Mouse (Mus musculus) myocyte (in vitro differentiated cells): ENCODE measurements around the gene Zpbp2.

Experiments
- CEBPB ChIP-seq: IDR thresholded peaks from 2 replicates; pipeline ENCODE4 v1.6.1; 2011; ENCODE audit warnings: mild to moderate bottlenecking, moderate library complexity; ENCODE audit not compliant: poor library complexity, insufficient read depth, severe bottlenecking
- E2F4 ChIP-seq: IDR thresholded peaks from one replicate; pipeline ENCODE4 v1.6.1; 2011; ENCODE audit warnings: mild to moderate bottlenecking, control low read depth, moderate library complexity; ENCODE audit not compliant: insufficient read depth
- MAX ChIP-seq: IDR thresholded peaks from one replicate; pipeline ENCODE4 v1.6.1; 2011; ENCODE audit warnings: low read depth, mild to moderate bottlenecking, control low read depth
- MYOD1 ChIP-seq, 3 experiments: IDR thresholded peaks; one replicate each; pipeline ENCODE4 v1.6.1; 2011; ENCODE audit warnings: control low read depth in 2 of 3, low read depth in 2 of 3, mild to moderate bottlenecking in 2 of 3, moderate library complexity in 1 of 3; ENCODE audit not compliant: insufficient read length in 2 of 3, control insufficient read depth in 1 of 3
- MYOG ChIP-seq, 3 experiments: IDR thresholded peaks; one replicate each; pipeline ENCODE4 v1.6.1; 2011; ENCODE audit warnings: control low read depth in 2 of 3, low read depth in 2 of 3, mild to moderate bottlenecking in 2 of 3; ENCODE audit not compliant: insufficient read length in 2 of 3, control insufficient read depth in 1 of 3, insufficient read depth in 1 of 3
- POLR2A ChIP-seq: IDR thresholded peaks from one replicate; pipeline ENCODE4 v1.6.1; 2011; ENCODE audit warnings: low read depth, mild to moderate bottlenecking, control low read depth, moderate library complexity; ENCODE audit not compliant: insufficient read length
- POLR2AphosphoS2 ChIP-seq: IDR thresholded peaks from one replicate; pipeline ENCODE4 v1.6.1; 2011; ENCODE audit warnings: low read depth, control low read depth; ENCODE audit not compliant: insufficient read length
- REST ChIP-seq: IDR thresholded peaks from one replicate; pipeline ENCODE4 v1.6.1; 2011; ENCODE audit warnings: mild to moderate bottlenecking, control low read depth, moderate library complexity; ENCODE audit not compliant: insufficient read depth, insufficient read length
- SRF ChIP-seq: IDR thresholded peaks from one replicate; pipeline ENCODE4 v1.6.1; 2011; ENCODE audit warnings: low read depth; ENCODE audit not compliant: control insufficient read depth, insufficient read length
- TCF12 ChIP-seq: IDR thresholded peaks from one replicate; pipeline ENCODE4 v1.6.1; 2011; ENCODE audit warnings: mild to moderate bottlenecking, control low read depth; ENCODE audit not compliant: poor library complexity, insufficient read depth, severe bottlenecking
- TCF3 ChIP-seq: IDR thresholded peaks from one replicate; pipeline ENCODE4 v1.6.1; 2011; ENCODE audit warnings: low read depth, control low read depth; ENCODE audit not compliant: insufficient read length
- USF1 ChIP-seq: IDR thresholded peaks from one replicate; pipeline ENCODE4 v1.6.1; 2011; ENCODE audit warnings: low read depth, mild to moderate bottlenecking, control low read depth, moderate library complexity

GRCm38 (mm10) chr11:98547308-98547693 lies 3.6 kb upstream of the Zpbp2 start:
- no peak for TF ChIP-seq MAX
- TF ChIP-seq REST: no peak
- TF ChIP-seq CEBPB: no peak
- TF ChIP-seq POLR2A: no peak
- no peak for TF ChIP-seq MYOG (IDR thresholded peaks at IDR 0.05; ENCODE audit: control insufficient read depth in 1 of 3, insufficient read depth in 1 of 3, insufficient read length in 2 of 3, low read depth in 2 of 3)
- no peak for TF ChIP-seq E2F4
- TF ChIP-seq TCF12: no peak
- no peak for TF ChIP-seq MYOD1 (IDR thresholded peaks at IDR 0.05; ENCODE audit: control insufficient read depth in 1 of 3, insufficient read length in 2 of 3, low read depth in 2 of 3)
- TF ChIP-seq POLR2AphosphoS2: no peak
- no peak for TF ChIP-seq USF1
- TF ChIP-seq SRF: no peak
- TF ChIP-seq TCF3: no peak
